Mouse (Mus musculus): ENCODE results near the gene Pias3. TPM values are rescaled to one million over a fixed set of nuclear protein-coding genes. Genes with fewer than 3 reads are reported as not detected.
A peak's percentile ranks its signal among the peaks of the same experiment; 100 is the strongest.

Gene Pias3
- total and polyA plus RNA-seq, 2 experiments from 2014 or later: 17.4 to 19.3 TPM

DNA sequence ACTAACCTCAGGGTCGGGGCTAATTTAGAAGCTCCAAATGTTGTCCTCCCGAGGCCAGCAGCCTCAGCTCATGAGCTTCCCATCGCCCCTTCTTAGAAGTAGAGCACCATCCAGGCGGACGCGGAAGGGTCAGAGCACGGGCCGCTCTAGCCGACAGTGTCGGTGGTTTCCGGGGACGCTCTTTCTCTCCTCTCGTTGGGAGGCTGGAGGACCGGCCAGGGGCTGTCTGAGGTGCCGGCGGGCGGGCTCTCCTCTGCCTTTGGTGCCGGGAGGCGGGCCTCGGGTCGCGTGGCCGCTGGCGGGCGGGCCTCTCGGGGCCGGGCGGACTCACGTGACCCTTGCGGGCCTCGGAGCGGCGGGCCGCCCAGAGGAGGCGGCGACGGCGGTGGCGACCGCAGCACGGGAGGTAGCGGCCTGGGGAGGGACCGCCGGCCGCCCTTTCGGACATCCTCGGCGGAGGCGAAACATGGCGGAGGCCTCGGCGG, 31.2 kb downstream of the Pias3 start, which contains the start of the genes Polr3c and Rnf115:
TSS of gene Polr3c (minus strand) at position 286 of the 485 bp plus-strand sequence.
TSS of gene Rnf115 (plus strand) at position 322 of the 485 bp plus-strand sequence.
- DNase-seq (ENCODE audit: low spot score) (peak; percentile 95), ATAC-seq (ENCODE audit: insufficient read depth, low read depth) (peak; percentile 99)
- no peaks in the 10 kb centered on the region for H3K9me3 ChIP-seq (replicated peaks; ENCODE audit: control insufficient read depth, low read length)
- peaks cover 11% of the 10 kb centered on the region for H3K36me3 ChIP-seq (replicated peaks; ENCODE audit: control insufficient read depth, insufficient read depth, low read length)
- H3K27me3 ChIP-seq (ENCODE audit: control insufficient read depth, insufficient read depth, low read length): no peaks in the 10 kb centered on the region
- peak within 1 kb of the TSS; percentile 96 for H3K9ac ChIP-seq (replicated peaks; ENCODE audit: low read depth, low read length)
- TF ChIP-seq CTCF (IDR thresholded peaks at IDR 0.05; ENCODE audit: low read depth) (no peak), EP300 (IDR thresholded peaks at IDR 0.05; ENCODE audit: low read depth) (peak; percentile 78; the same call in 1 of the 2 replicates)
- H3K4me3 ChIP-seq (ENCODE audit: low read depth, low read length): peak within 1 kb of the TSS; percentile 99
- H3K4me2 ChIP-seq (ENCODE audit: low read depth, low read length): peak within 1 kb of the TSS; percentile 89
- under 1% methylated on average over 45 of the region's 52 CpGs for WGBS
- peak within 1 kb of the TSS; percentile 96 for H3K27ac ChIP-seq (ENCODE audit: low read depth)
- peaks cover 23% of the 10 kb centered on the region for H3K4me1 ChIP-seq (ENCODE audit: control insufficient read depth, insufficient read depth)

DNA sequence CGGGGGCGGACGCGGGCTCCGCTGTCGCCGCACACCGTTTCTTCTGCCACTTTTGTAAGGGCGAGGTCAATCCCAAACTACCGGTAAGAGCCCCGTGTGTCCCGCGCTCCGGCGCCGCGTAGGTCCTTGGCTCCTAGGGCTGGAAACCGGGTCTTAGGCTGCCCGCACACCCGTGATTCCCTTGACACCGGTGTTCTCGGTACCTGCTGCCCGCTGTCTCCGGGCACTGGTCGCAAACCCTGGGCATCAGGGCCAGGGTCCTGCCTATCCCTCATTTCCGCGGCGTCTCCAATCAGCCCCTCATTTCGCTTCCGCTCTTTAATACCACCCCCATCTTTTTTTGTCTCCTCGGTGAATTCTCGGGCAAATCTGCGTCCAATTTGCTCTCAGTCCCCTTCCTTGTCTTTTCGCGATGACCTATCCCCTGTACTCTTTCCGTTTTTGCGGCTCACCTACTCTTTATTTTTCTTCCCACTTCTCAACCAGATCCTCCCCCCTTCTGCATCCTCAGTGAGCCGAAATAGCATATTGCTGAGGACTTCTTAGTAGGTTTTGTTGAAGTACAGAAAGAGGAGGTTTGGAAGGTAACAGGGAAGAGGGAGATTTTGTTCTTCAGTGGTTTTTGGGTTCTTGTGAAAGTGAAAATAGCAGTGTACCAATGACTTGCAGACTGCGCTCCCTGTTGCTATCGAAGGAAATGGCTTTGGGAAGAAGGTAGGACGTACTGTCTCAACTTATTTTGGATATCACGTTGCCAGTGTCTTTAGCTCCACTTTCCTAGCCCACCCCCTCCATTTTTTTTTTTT, 31.8 kb downstream of the Pias3 start:
- TF ChIP-seq CTCF (IDR thresholded peaks at IDR 0.05; ENCODE audit: low read depth): no peak
- no peak for TF ChIP-seq EP300 (IDR thresholded peaks at IDR 0.05; ENCODE audit: low read depth)
- Histone ChIP-seq H3K36me3 (replicated peaks; ENCODE audit: control insufficient read depth, insufficient read depth, low read length) (peaks cover 6% of the 10 kb centered on the region), H3K27me3 (ENCODE audit: control insufficient read depth, insufficient read depth, low read length) (no peaks in the 10 kb centered on the region), H3K27ac (ENCODE audit: low read depth) (peak overlapping the region; percentile 96), H3K4me2 (ENCODE audit: low read depth, low read length) (peak overlapping the region; percentile 89), H3K9ac (replicated peaks; ENCODE audit: low read depth, low read length) (peak overlapping the region; percentile 96), H3K4me1 (ENCODE audit: control insufficient read depth, insufficient read depth) (peaks cover 26% of the 10 kb centered on the region), H3K4me3 (ENCODE audit: low read depth, low read length) (peak overlapping the region; percentile 99), H3K9me3 (replicated peaks; ENCODE audit: control insufficient read depth, low read length) (no peaks in the 10 kb centered on the region)
- under 1% methylated on average over 41 of the region's 42 CpGs for WGBS
- DNase-seq (ENCODE audit: low spot score): peak; percentile 21
- peak; percentile 42; the same call in 1 of the 2 replicates for ATAC-seq (ENCODE audit: insufficient read depth, low read depth)

DNA sequence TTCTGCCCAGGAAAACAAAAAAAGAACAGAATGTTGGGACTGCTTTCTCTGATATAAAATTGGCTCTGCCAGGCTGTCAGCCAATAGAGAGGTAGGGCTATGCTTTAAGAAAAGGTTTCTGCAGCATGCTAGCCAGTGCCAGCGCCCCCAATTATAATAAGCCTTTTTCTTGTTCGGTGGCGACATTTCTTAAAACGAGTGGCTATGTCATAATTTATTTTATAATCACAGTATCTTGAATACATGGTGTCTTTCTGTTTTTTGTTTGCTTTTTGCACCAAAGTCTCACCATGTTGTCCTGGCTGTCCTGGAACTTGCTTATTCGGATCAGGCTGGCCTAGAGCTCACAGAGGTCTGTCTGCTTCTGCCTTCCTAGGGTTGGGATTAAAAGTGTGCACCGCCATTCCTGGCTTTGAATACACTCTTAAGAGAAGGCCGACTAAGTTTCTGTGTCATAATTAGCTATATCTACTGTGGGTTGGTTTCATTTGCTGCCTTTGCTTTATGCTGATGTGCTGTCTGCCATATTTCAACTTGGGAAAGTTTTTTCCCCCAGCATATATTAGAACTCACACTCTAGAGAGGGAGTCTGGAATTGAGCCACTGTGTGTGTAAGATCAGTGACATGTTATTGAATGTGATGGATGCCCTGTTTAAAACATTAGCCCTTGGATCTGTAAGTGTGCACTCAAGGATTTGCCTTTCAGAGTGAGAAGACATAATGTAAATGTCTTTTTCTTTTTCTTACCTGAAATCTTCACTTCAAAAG, 32.6 kb downstream of the Pias3 start:
- peak overlapping the region; percentile 99 for H3K4me3 ChIP-seq (ENCODE audit: low read depth, low read length)
- WGBS: 42% methylated on average over 7 of the region's 7 CpGs
- DNase-seq (ENCODE audit: low spot score): no peak
- TF ChIP-seq EP300 (IDR thresholded peaks at IDR 0.05; ENCODE audit: low read depth): no peak
- no peak for TF ChIP-seq CTCF (IDR thresholded peaks at IDR 0.05; ENCODE audit: low read depth)
- peak overlapping the region; percentile 96 for H3K9ac ChIP-seq (replicated peaks; ENCODE audit: low read depth, low read length)
- ATAC-seq (ENCODE audit: insufficient read depth, low read depth): no peak
- no peaks in the 10 kb centered on the region for H3K27me3 ChIP-seq (ENCODE audit: control insufficient read depth, insufficient read depth, low read length)
- H3K4me2 ChIP-seq (ENCODE audit: low read depth, low read length): peak overlapping the region; percentile 89
- H3K27ac ChIP-seq (ENCODE audit: low read depth): peak overlapping the region; percentile 96
- H3K4me1 ChIP-seq (ENCODE audit: control insufficient read depth, insufficient read depth): peaks cover 27% of the 10 kb centered on the region
- no peaks in the 10 kb centered on the region for H3K9me3 ChIP-seq (replicated peaks; ENCODE audit: control insufficient read depth, low read length)
- no peaks in the 10 kb centered on the region; the same call in 1 of the 2 replicates for H3K36me3 ChIP-seq (replicated peaks; ENCODE audit: control insufficient read depth, insufficient read depth, low read length)

DNA sequence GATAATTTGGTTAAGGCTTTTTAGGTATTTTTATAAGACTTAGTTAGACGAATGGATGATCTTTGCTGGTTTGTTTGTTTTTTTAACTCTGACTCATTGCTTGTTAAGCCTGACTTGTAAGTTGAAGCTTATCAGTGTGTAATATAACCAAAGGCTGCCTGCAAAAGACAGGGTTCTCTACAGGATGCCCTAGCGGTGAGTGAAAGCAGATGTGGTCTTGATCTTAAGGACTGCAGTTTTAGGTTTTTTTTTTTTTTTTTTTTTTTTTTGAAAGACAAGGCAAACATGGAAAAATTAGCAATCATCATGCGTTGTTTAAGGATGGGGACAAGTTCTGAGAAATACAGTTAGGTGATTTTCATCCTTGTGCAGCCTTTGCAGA, 33.2 kb downstream of the Pias3 start:
- Histone ChIP-seq H3K4me1 (ENCODE audit: control insufficient read depth, insufficient read depth) (peaks cover 33% of the 10 kb centered on the region), H3K4me3 (ENCODE audit: low read depth, low read length) (no peak overlapping the region), H3K9me3 (replicated peaks; ENCODE audit: control insufficient read depth, low read length) (no peaks in the 10 kb centered on the region), H3K4me2 (ENCODE audit: low read depth, low read length) (peak overlapping the region; percentile 89; the same call in 1 of the 2 replicates), H3K27ac (ENCODE audit: low read depth) (no peak overlapping the region), H3K9ac (replicated peaks; ENCODE audit: low read depth, low read length) (no peak overlapping the region), H3K27me3 (ENCODE audit: control insufficient read depth, insufficient read depth, low read length) (no peaks in the 10 kb centered on the region), H3K36me3 (replicated peaks; ENCODE audit: control insufficient read depth, insufficient read depth, low read length) (no peaks in the 10 kb centered on the region)
- WGBS: 47% methylated on average over 3 of the region's 3 CpGs
- DNase-seq (ENCODE audit: low spot score) (peak; percentile 29), ATAC-seq (ENCODE audit: insufficient read depth, low read depth) (no peak)
- no peak for TF ChIP-seq CTCF (IDR thresholded peaks at IDR 0.05; ENCODE audit: low read depth)
- TF ChIP-seq EP300 (IDR thresholded peaks at IDR 0.05; ENCODE audit: low read depth): no peak

DNA sequence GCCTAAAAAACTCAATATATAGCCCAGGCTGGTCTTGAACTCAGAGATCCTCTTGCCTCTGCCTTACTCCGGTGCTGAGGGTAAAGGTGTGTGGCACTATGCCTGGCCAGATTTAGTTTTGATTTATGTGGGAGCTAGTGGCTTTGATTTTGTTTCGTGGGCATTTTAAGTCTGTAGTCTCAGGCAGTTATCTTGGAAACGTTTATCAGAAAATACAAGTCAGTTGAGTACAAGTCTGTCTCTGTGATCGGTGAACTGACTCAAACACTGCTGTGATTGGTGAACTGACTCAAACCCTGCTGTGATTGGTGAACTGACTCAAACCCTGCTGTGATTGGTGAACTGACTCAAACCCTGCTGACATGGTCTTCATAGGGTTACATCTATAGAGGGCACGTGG, 34.6 kb downstream of the Pias3 start:
- Histone ChIP-seq H3K9me3 (replicated peaks; ENCODE audit: control insufficient read depth, low read length) (no peaks in the 10 kb centered on the region), H3K27me3 (ENCODE audit: control insufficient read depth, insufficient read depth, low read length) (no peaks in the 10 kb centered on the region), H3K4me2 (ENCODE audit: low read depth, low read length) (no peak overlapping the region), H3K36me3 (replicated peaks; ENCODE audit: control insufficient read depth, insufficient read depth, low read length) (no peaks in the 10 kb centered on the region), H3K9ac (replicated peaks; ENCODE audit: low read depth, low read length) (no peak overlapping the region), H3K27ac (ENCODE audit: low read depth) (no peak overlapping the region), H3K4me3 (ENCODE audit: low read depth, low read length) (no peak overlapping the region), H3K4me1 (ENCODE audit: control insufficient read depth, insufficient read depth) (peaks cover 34% of the 10 kb centered on the region)
- TF ChIP-seq CTCF (IDR thresholded peaks at IDR 0.05; ENCODE audit: low read depth) (no peak), EP300 (IDR thresholded peaks at IDR 0.05; ENCODE audit: low read depth) (no peak)
- no peak for DNase-seq (ENCODE audit: low spot score)
- ATAC-seq (ENCODE audit: insufficient read depth, low read depth): no peak
- WGBS: 43% methylated on average over 5 of the region's 5 CpGs
